Mouse (Mus musculus): Measurements from ENCODE around the gene Trabd2b. TPM values are rescaled to one million over a fixed set of nuclear protein-coding genes. Genes with fewer than 3 reads are reported as not detected.

The Trabd2b gene
- polyA plus RNA-seq, 1 experiment: 1.6 TPM

DNA sequence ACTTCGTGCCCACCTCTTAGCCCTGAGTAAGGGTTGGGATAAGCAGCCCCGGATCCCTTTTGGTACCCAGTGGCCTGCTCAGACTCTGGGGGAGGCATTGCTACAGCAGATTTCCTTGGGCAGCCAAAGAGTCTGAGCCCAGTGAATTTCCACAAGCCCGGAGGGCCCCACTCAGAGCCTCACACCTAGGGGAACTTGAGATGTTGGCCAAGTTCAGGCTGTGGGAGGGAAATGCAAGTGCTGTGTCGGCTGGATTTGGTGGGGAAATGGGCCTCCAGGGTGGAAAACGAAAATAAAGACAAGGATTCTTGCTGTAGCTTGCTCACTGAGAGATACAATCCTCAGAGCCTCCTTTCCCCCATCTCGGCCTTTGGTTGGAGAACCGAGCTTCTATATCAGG, 28.0 kb upstream of the Trabd2b start:
- H3K4me3 ChIP-seq (ENCODE audit: control insufficient read depth, low read depth, low read length): no peak overlapping the region
- no peak for TF ChIP-seq POLR2A (IDR thresholded peaks at IDR 0.05; ENCODE audit: control insufficient read depth, low read depth, low read length)
- no peak for TF ChIP-seq CTCF (IDR thresholded peaks at IDR 0.05; ENCODE audit: control insufficient read depth, insufficient read depth, insufficient replicate concordance, low read depth, low read length)
- no peak overlapping the region for H3K27ac ChIP-seq (ENCODE audit: control insufficient read depth, insufficient read depth, low read depth, low read length)
- H3K36me3 ChIP-seq (ENCODE audit: control insufficient read depth, insufficient read depth, low read length): no peaks in the 10 kb centered on the region
- no peaks in the 10 kb centered on the region for H3K27me3 ChIP-seq (ENCODE audit: control insufficient read depth, insufficient read depth, low read length)
- peaks cover 2% of the 10 kb centered on the region; the same call in 1 of the 2 replicates for H3K4me1 ChIP-seq (ENCODE audit: control insufficient read depth, insufficient read depth, low read length)

GRCm38 (mm10) chr4:114379416-114379956, 27.0 kb upstream of the Trabd2b start:
- TF ChIP-seq CTCF (IDR thresholded peaks at IDR 0.05; ENCODE audit: control insufficient read depth, insufficient read depth, insufficient replicate concordance, low read depth, low read length) (no peak), POLR2A (IDR thresholded peaks at IDR 0.05; ENCODE audit: control insufficient read depth, low read depth, low read length) (no peak)
- no peaks in the 10 kb centered on the region for H3K36me3 ChIP-seq (ENCODE audit: control insufficient read depth, insufficient read depth, low read length)
- H3K4me3 ChIP-seq (ENCODE audit: control insufficient read depth, low read depth, low read length): no peak overlapping the region
- H3K4me1 ChIP-seq (ENCODE audit: control insufficient read depth, insufficient read depth, low read length): peaks cover 2% of the 10 kb centered on the region; the same call in 1 of the 2 replicates
- H3K27ac ChIP-seq (ENCODE audit: control insufficient read depth, insufficient read depth, low read depth, low read length): no peak overlapping the region
- H3K27me3 ChIP-seq (ENCODE audit: control insufficient read depth, insufficient read depth, low read length): no peaks in the 10 kb centered on the region

DNA sequence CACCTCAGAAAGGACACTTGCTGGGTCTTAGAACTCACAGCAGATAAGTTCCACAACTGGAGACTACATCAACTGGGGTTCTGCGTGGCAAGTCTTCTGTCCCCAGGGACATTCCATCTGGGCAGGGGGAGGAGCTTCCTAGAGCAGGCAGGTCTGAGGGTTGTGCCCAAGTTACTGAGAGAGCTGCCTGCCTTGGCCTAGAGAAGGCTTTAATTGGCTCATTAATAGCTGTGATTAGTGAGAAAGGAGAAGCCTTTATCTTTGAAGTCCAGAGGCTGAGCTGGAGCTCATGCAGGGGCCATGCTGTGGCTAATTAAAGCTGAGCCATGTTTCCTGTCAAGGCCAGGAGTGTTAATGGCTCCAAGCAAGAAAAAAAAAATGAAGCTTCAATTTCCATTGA, 23.9 kb upstream of the Trabd2b start:
- Histone ChIP-seq H3K4me1 (ENCODE audit: control insufficient read depth, insufficient read depth, low read length) (peaks cover under 1% of the 10 kb centered on the region; the same call in 1 of the 2 replicates), H3K36me3 (ENCODE audit: control insufficient read depth, insufficient read depth, low read length) (no peaks in the 10 kb centered on the region), H3K27ac (ENCODE audit: control insufficient read depth, insufficient read depth, low read depth, low read length) (no peak overlapping the region), H3K4me3 (ENCODE audit: control insufficient read depth, low read depth, low read length) (no peak overlapping the region), H3K27me3 (ENCODE audit: control insufficient read depth, insufficient read depth, low read length) (no peaks in the 10 kb centered on the region)
- no peak for TF ChIP-seq POLR2A (IDR thresholded peaks at IDR 0.05; ENCODE audit: control insufficient read depth, low read depth, low read length)
- TF ChIP-seq CTCF (IDR thresholded peaks at IDR 0.05; ENCODE audit: control insufficient read depth, insufficient read depth, insufficient replicate concordance, low read depth, low read length): no peak

GRCm38 (mm10) chr4:114385236-114385635, 21.3 kb upstream of the Trabd2b start:
- no peaks in the 10 kb centered on the region for H3K4me1 ChIP-seq (ENCODE audit: control insufficient read depth, insufficient read depth, low read length)
- no peak overlapping the region for H3K4me3 ChIP-seq (ENCODE audit: control insufficient read depth, low read depth, low read length)
- no peaks in the 10 kb centered on the region for H3K27me3 ChIP-seq (ENCODE audit: control insufficient read depth, insufficient read depth, low read length)
- H3K27ac ChIP-seq (ENCODE audit: control insufficient read depth, insufficient read depth, low read depth, low read length): no peak overlapping the region
- no peaks in the 10 kb centered on the region for H3K36me3 ChIP-seq (ENCODE audit: control insufficient read depth, insufficient read depth, low read length)
- no peak for TF ChIP-seq CTCF (IDR thresholded peaks at IDR 0.05; ENCODE audit: control insufficient read depth, insufficient read depth, insufficient replicate concordance, low read depth, low read length)
- TF ChIP-seq POLR2A (IDR thresholded peaks at IDR 0.05; ENCODE audit: control insufficient read depth, low read depth, low read length): no peak

- Histone ChIP-seq H3K27ac (ENCODE audit: control insufficient read depth, insufficient read depth, low read depth, low read length) (no peak overlapping the region), H3K27me3 (ENCODE audit: control insufficient read depth, insufficient read depth, low read length) (no peaks in the 10 kb centered on the region), H3K4me1 (ENCODE audit: control insufficient read depth, insufficient read depth, low read length) (no peaks in the 10 kb centered on the region), H3K4me3 (ENCODE audit: control insufficient read depth, low read depth, low read length) (peak overlapping the region; percentile 22), H3K36me3 (ENCODE audit: control insufficient read depth, insufficient read depth, low read length) (no peaks in the 10 kb centered on the region)
- TF ChIP-seq CTCF (IDR thresholded peaks at IDR 0.05; ENCODE audit: control insufficient read depth, insufficient read depth, insufficient replicate concordance, low read depth, low read length) (no peak), POLR2A (IDR thresholded peaks at IDR 0.05; ENCODE audit: control insufficient read depth, low read depth, low read length) (no peak)
Measured at GRCm38 (mm10) chr4:114386395-114386811, 20.1 kb upstream of the Trabd2b start.

- Histone ChIP-seq H3K27ac (ENCODE audit: control insufficient read depth, insufficient read depth, low read depth, low read length) (no peak overlapping the region), H3K27me3 (ENCODE audit: control insufficient read depth, insufficient read depth, low read length) (no peaks in the 10 kb centered on the region), H3K4me1 (ENCODE audit: control insufficient read depth, insufficient read depth, low read length) (no peaks in the 10 kb centered on the region), H3K4me3 (ENCODE audit: control insufficient read depth, low read depth, low read length) (peak overlapping the region; percentile 59), H3K36me3 (ENCODE audit: control insufficient read depth, insufficient read depth, low read length) (no peaks in the 10 kb centered on the region)
- TF ChIP-seq CTCF (IDR thresholded peaks at IDR 0.05; ENCODE audit: control insufficient read depth, insufficient read depth, insufficient replicate concordance, low read depth, low read length) (no peak), POLR2A (IDR thresholded peaks at IDR 0.05; ENCODE audit: control insufficient read depth, low read depth, low read length) (no peak)
Measured at GRCm38 (mm10) chr4:114387527-114388135, 18.9 kb upstream of the Trabd2b start.

GRCm38 (mm10) chr4:114388306-114388705, 18.2 kb upstream of the Trabd2b start:
- H3K4me1 ChIP-seq (ENCODE audit: control insufficient read depth, insufficient read depth, low read length): no peaks in the 10 kb centered on the region
- TF ChIP-seq POLR2A (IDR thresholded peaks at IDR 0.05; ENCODE audit: control insufficient read depth, low read depth, low read length) (no peak), CTCF (IDR thresholded peaks at IDR 0.05; ENCODE audit: control insufficient read depth, insufficient read depth, insufficient replicate concordance, low read depth, low read length) (no peak)
- no peaks in the 10 kb centered on the region for H3K27me3 ChIP-seq (ENCODE audit: control insufficient read depth, insufficient read depth, low read length)
- no peaks in the 10 kb centered on the region for H3K36me3 ChIP-seq (ENCODE audit: control insufficient read depth, insufficient read depth, low read length)
- peak overlapping the region; percentile 52 for H3K4me3 ChIP-seq (ENCODE audit: control insufficient read depth, low read depth, low read length)
- no peak overlapping the region for H3K27ac ChIP-seq (ENCODE audit: control insufficient read depth, insufficient read depth, low read depth, low read length)

Data from testis, adult 2 months (tissue).